Mouse (Mus musculus): ENCODE results near the gene Olfr26. TPM values are rescaled to one million over a fixed set of nuclear protein-coding genes. Genes with fewer than 3 reads are reported as not detected.
"Not testable (repeated sequence)": the region's sequence is repeated elsewhere in the genome, so short reads cannot be mapped to it uniquely, and the experiment has no call there.

The Olfr26 gene
- not detected in 2 replicates for polyA plus RNA-seq (2015; fragmentation: Nextera tagmentation; extraction: Ambion mirVana)

- no peaks in the 10 kb centered on the region for H3K9me3 ChIP-seq
- no peaks in the 10 kb centered on the region for H3K4me1 ChIP-seq (replicated peaks)
- no peak within 1 kb of the TSS for H3K4me3 ChIP-seq (replicated peaks)
- H3K27me3 ChIP-seq: no peaks in the 10 kb centered on the region
- H3K4me2 ChIP-seq (replicated peaks): no peak within 1 kb of the TSS
- H3K27ac ChIP-seq: no peak within 1 kb of the TSS
- no peaks in the 10 kb centered on the region for H3K36me3 ChIP-seq
- no peak for ATAC-seq
- no peak within 1 kb of the TSS for H3K9ac ChIP-seq (replicated peaks)
These were observed at the start of gene Olfr26 for GRCm38 (mm10) chr9:38854760-38855159. Gene Olfr26 (plus strand): TSS chr9:38855060.

GRCm38 (mm10) chr9:38805696-38806095, 49.2 kb upstream of the Olfr26 start:
- Histone ChIP-seq H3K9ac (replicated peaks) (no peak overlapping the region), H3K4me1 (replicated peaks) (no peaks in the 10 kb centered on the region), H3K27ac (no peak overlapping the region), H3K4me2 (replicated peaks) (no peak overlapping the region), H3K4me3 (replicated peaks) (no peak overlapping the region), H3K36me3 (no peaks in the 10 kb centered on the region), H3K27me3 (no peaks in the 10 kb centered on the region), H3K9me3 (no peaks in the 10 kb centered on the region)
- no peak for ATAC-seq

GRCm38 (mm10) chr9:38814314-38814713, 40.5 kb upstream of the Olfr26 start, which contains the start of gene Olfr922:
Gene Olfr922 (plus strand): TSS chr9:38814614.
- no peak within 1 kb of the TSS for H3K27ac ChIP-seq
- H3K4me1 ChIP-seq (replicated peaks): no peaks in the 10 kb centered on the region
- WGBS: 79% methylated on average over 2 of the region's 2 CpGs
- no peak within 1 kb of the TSS for H3K9ac ChIP-seq (replicated peaks)
- no peak within 1 kb of the TSS for H3K4me2 ChIP-seq (replicated peaks)
- no peaks in the 10 kb centered on the region for H3K36me3 ChIP-seq
- H3K4me3 ChIP-seq (replicated peaks): no peak within 1 kb of the TSS
- no peaks in the 10 kb centered on the region for H3K27me3 ChIP-seq
- no peaks in the 10 kb centered on the region for H3K9me3 ChIP-seq
- ATAC-seq: no peak

GRCm38 (mm10) chr9:38815458-38815986, 39.3 kb upstream of the Olfr26 start:
- Histone ChIP-seq H3K4me2 (replicated peaks) (no peak overlapping the region), H3K4me1 (replicated peaks) (no peaks in the 10 kb centered on the region), H3K36me3 (no peaks in the 10 kb centered on the region), H3K27me3 (no peaks in the 10 kb centered on the region), H3K9ac (replicated peaks) (no peak overlapping the region), H3K27ac (no peak overlapping the region), H3K9me3 (no peaks in the 10 kb centered on the region), H3K4me3 (replicated peaks) (no peak overlapping the region)
- no peak for ATAC-seq
- 88% methylated on average over 1 of the region's 1 CpGs for WGBS

- H3K4me2 ChIP-seq (replicated peaks): no peak within 1 kb of the TSS
- no peaks in the 10 kb centered on the region for H3K9me3 ChIP-seq
- no peak within 1 kb of the TSS for H3K9ac ChIP-seq (replicated peaks)
- H3K27me3 ChIP-seq: no peaks in the 10 kb centered on the region
- H3K36me3 ChIP-seq: no peaks in the 10 kb centered on the region
- ATAC-seq: no peak
- H3K27ac ChIP-seq: no peak within 1 kb of the TSS
- no peaks in the 10 kb centered on the region for H3K4me1 ChIP-seq (replicated peaks)
- H3K4me3 ChIP-seq (replicated peaks): no peak within 1 kb of the TSS
- 88% methylated on average over 1 of the region's 1 CpGs for WGBS
These were observed 28.6 kb upstream of the Olfr26 start, which contains the start of gene Olfr923 for GRCm38 (mm10) chr9:38826245-38826644. Gene Olfr923 (plus strand): TSS chr9:38826545.

GRCm38 (mm10) chr9:38833027-38833426, 21.8 kb upstream of the Olfr26 start:
- no peaks in the 10 kb centered on the region for H3K9me3 ChIP-seq
- no peak overlapping the region for H3K4me2 ChIP-seq (replicated peaks)
- no peak overlapping the region for H3K27ac ChIP-seq
- no peak for ATAC-seq
- H3K9ac ChIP-seq (replicated peaks): no peak overlapping the region
- H3K4me1 ChIP-seq (replicated peaks): no peaks in the 10 kb centered on the region
- no peaks in the 10 kb centered on the region for H3K36me3 ChIP-seq
- H3K27me3 ChIP-seq: no peaks in the 10 kb centered on the region
- 74% methylated on average over 2 of the region's 2 CpGs for WGBS
- H3K4me3 ChIP-seq (replicated peaks): no peak overlapping the region

GRCm38 (mm10) chr9:38844149-38844548, 10.7 kb upstream of the Olfr26 start, which contains the start of gene Olfr924:
Gene Olfr924 (plus strand): TSS chr9:38844449.
- H3K27me3 ChIP-seq: no peaks in the 10 kb centered on the region
- no peak for ATAC-seq
- 93% methylated on average over 1 of the region's 1 CpGs for WGBS

GRCm38 (mm10) chr9:38874880-38875279, 20.0 kb downstream of the Olfr26 start:
- not testable (repeated sequence) for H3K27ac ChIP-seq; H3K9me3 ChIP-seq; H3K9ac ChIP-seq (replicated peaks); H3K4me1 ChIP-seq (replicated peaks); H3K4me3 ChIP-seq (replicated peaks); ATAC-seq; H3K4me2 ChIP-seq (replicated peaks); H3K36me3 ChIP-seq; H3K27me3 ChIP-seq
- whole genome bisulfite sequencing: 74% methylated on average over 2 of the region's 2 CpGs

More at GRCm38 (mm10) chr9:38844149-38844548, 10.7 kb upstream of the Olfr26 start, which contains the start of gene Olfr924:
- no peak within 1 kb of the TSS for H3K4me2 ChIP-seq (replicated peaks)
- no peaks in the 10 kb centered on the region for H3K4me1 ChIP-seq (replicated peaks)
- H3K9ac ChIP-seq (replicated peaks): no peak within 1 kb of the TSS
- no peak within 1 kb of the TSS for H3K4me3 ChIP-seq (replicated peaks)
- no peaks in the 10 kb centered on the region for H3K36me3 ChIP-seq
- no peaks in the 10 kb centered on the region for H3K9me3 ChIP-seq
- H3K27ac ChIP-seq: no peak within 1 kb of the TSS

- no peak within 1 kb of the TSS for H3K4me2 ChIP-seq (replicated peaks)
- H3K4me3 ChIP-seq (replicated peaks): no peak within 1 kb of the TSS
- H3K4me1 ChIP-seq (replicated peaks): no peaks in the 10 kb centered on the region
- ATAC-seq: no peak
- no peak within 1 kb of the TSS for H3K27ac ChIP-seq
- 97% methylated on average over 2 of the region's 2 CpGs for WGBS
- no peaks in the 10 kb centered on the region for H3K36me3 ChIP-seq
- no peaks in the 10 kb centered on the region; the same call in 1 of the 2 replicates for H3K9me3 ChIP-seq
- H3K27me3 ChIP-seq: no peaks in the 10 kb centered on the region
- no peak within 1 kb of the TSS for H3K9ac ChIP-seq (replicated peaks)
These were observed 22.0 kb downstream of the Olfr26 start, which contains the start of gene Olfr926 for GRCm38 (mm10) chr9:38876826-38877225. Gene Olfr926 (plus strand): TSS chr9:38877126.

Other genes with a start within 250 kb of the Olfr26 start
- not detected in 2 replicates for gene Olfr914, start 250.0 kb upstream of the Olfr26 start, polyA plus RNA-seq (2015; fragmentation: Nextera tagmentation; extraction: Ambion mirVana)
- not detected in 2 replicates for gene Olfr916, start 195.2 kb upstream of the Olfr26 start, polyA plus RNA-seq (2015; fragmentation: Nextera tagmentation; extraction: Ambion mirVana)
- gene Olfr917, start 189.2 kb upstream of the Olfr26 start, polyA plus RNA-seq (2015; fragmentation: Nextera tagmentation; extraction: Ambion mirVana): not detected in 2 replicates
- gene Olfr918, start 180.5 kb upstream of the Olfr26 start, polyA plus RNA-seq (2015; fragmentation: Nextera tagmentation; extraction: Ambion mirVana): not detected in 2 replicates
- not detected in 2 replicates for gene Olfr919, start 151.4 kb upstream of the Olfr26 start, polyA plus RNA-seq (2015; fragmentation: Nextera tagmentation; extraction: Ambion mirVana)
- gene Vwa5a, start 136.8 kb upstream of the Olfr26 start, polyA plus RNA-seq (2015; fragmentation: Nextera tagmentation; extraction: Ambion mirVana): 6.0 and 8.3 TPM in 2 replicates
- not detected in 2 replicates for gene Olfr920, start 102.8 kb upstream of the Olfr26 start, polyA plus RNA-seq (2015; fragmentation: Nextera tagmentation; extraction: Ambion mirVana)
- not detected in 2 replicates for gene Olfr921, start 82.0 kb upstream of the Olfr26 start, polyA plus RNA-seq (2015; fragmentation: Nextera tagmentation; extraction: Ambion mirVana)
- gene Olfr922, start 40.4 kb upstream of the Olfr26 start, polyA plus RNA-seq (2015; fragmentation: Nextera tagmentation; extraction: Ambion mirVana): not detected in 2 replicates
- gene Olfr923, start 28.5 kb upstream of the Olfr26 start, polyA plus RNA-seq (2015; fragmentation: Nextera tagmentation; extraction: Ambion mirVana): not detected in 2 replicates
- not detected in 2 replicates for gene Olfr924, start 10.6 kb upstream of the Olfr26 start, polyA plus RNA-seq (2015; fragmentation: Nextera tagmentation; extraction: Ambion mirVana)
- gene Olfr926, start 22.1 kb downstream of the Olfr26 start, polyA plus RNA-seq (2015; fragmentation: Nextera tagmentation; extraction: Ambion mirVana): not detected in 2 replicates
- gene Olfr930, start 74.7 kb downstream of the Olfr26 start, polyA plus RNA-seq (2015; fragmentation: Nextera tagmentation; extraction: Ambion mirVana): not detected in 2 replicates
- gene Olfr933, start 117.3 kb downstream of the Olfr26 start, polyA plus RNA-seq (2015; fragmentation: Nextera tagmentation; extraction: Ambion mirVana): not detected in 2 replicates
- not detected in 2 replicates for gene Olfr934, start 133.3 kb downstream of the Olfr26 start, polyA plus RNA-seq (2015; fragmentation: Nextera tagmentation; extraction: Ambion mirVana)
- gene Olfr935, start 144.6 kb downstream of the Olfr26 start, polyA plus RNA-seq (2015; fragmentation: Nextera tagmentation; extraction: Ambion mirVana): not detected in 2 replicates
- not detected in 2 replicates for gene Olfr146, start 168.3 kb downstream of the Olfr26 start, polyA plus RNA-seq (2015; fragmentation: Nextera tagmentation; extraction: Ambion mirVana)
- not detected in 2 replicates for gene Olfr937, start 209.9 kb downstream of the Olfr26 start, polyA plus RNA-seq (2015; fragmentation: Nextera tagmentation; extraction: Ambion mirVana)
- gene Olfr938, start 223.8 kb downstream of the Olfr26 start, polyA plus RNA-seq (2015; fragmentation: Nextera tagmentation; extraction: Ambion mirVana): not detected in 2 replicates